Mouse (Mus musculus) spleen, adult 18-20 months (tissue): Measurements from ENCODE around the gene Olfr1413.
A peak's percentile ranks its signal among the peaks of the same experiment; 100 is the strongest.

Experiments
- DNase-seq, 2 experiments: peaks; one replicate each; pipeline ENCODE4 v3.0.0; 2022; ENCODE audit warnings: mixed read lengths in 2 of 2

Olfr1413 gene

DNA sequence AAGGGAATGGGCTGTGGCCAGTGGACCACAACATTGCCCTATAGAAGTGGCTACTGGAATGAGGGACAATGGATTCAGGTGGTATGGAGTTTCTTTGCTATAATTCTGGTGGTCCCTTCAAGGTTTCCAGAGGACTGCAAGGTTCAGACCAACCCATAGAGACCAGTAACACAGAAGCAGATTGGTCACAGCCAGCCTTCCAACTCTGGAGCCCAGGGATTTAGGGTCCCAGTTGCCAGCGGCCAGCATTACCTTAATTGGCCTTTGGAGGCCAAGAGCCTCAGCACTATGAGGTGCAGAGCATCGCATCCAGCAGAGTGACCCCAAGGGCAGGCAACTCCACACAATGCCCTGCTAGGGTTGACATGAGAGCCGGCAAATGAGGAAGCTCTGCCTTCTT, at the start of gene Olfr1413:
Gene Olfr1413 (plus strand): TSS at position 301 of the 400 bp plus-strand sequence.
- no peak for DNase-seq

GRCm38 (mm10) chr1:92521376-92521775, 49.7 kb upstream of the Olfr1413 start:
- no peak for DNase-seq

DNA sequence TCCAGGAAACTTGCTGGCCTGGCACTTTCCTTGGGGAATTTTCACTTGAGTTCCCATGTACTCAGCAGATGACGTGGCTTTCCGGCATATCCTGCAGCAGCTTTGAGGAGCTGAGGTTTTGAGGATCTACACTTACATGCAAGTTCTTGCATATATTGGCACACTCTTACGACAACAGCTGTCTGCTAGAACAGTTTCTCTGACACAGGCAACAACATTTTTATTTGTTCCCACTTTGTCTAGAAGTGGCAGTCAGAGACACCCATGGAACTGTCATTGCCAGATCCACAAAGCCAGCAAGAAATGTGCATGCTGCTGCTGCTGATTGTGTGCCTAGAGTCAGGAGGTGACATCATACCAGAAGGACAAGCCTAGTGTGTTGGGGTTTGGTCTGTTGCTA, 47.4 kb upstream of the Olfr1413 start:
- DNase-seq = no peak

- no peak for DNase-seq
Measured at GRCm38 (mm10) chr1:92536972-92537371, 34.1 kb upstream of the Olfr1413 start.

- DNase-seq = no peak
Measured at GRCm38 (mm10) chr1:92539071-92539470, 32.1 kb upstream of the Olfr1413 start.

GRCm38 (mm10) chr1:92545929-92546328, 25.2 kb upstream of the Olfr1413 start:
- no peak for DNase-seq

DNA sequence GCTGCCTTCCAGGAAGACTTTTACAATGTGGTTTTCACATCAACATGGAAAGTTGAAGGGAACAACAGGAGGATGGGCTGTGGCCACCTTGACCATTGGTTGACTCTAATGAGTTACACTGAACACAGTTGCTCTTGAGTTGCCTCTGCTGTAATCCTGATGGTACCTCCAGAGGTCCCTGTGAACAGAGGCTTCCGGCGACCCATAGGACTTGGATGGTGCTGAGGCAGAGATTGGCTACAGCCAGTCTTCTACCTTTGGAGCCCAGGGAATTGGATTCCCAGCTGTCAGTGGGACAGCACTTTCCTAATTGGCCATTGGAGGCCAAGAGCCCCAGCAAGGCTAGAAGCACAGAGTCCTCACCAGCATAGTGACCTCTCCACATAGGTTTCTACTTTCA, 14.4 kb downstream of the Olfr1413 start, which contains the start of gene Olfr1412:
Gene Olfr1412 (plus strand): TSS at position 301 of the 400 bp plus-strand sequence.
- no peak for DNase-seq

GRCm38 (mm10) chr1:92594111-92594510, 23.0 kb downstream of the Olfr1413 start, which contains the start of gene Olfr1411:
TSS of gene Olfr1411 (plus strand) at chr1:92594411.
- no peak for DNase-seq

- DNase-seq = no peak
Measured at GRCm38 (mm10) chr1:92596019-92596418, 24.9 kb downstream of the Olfr1413 start.

DNA sequence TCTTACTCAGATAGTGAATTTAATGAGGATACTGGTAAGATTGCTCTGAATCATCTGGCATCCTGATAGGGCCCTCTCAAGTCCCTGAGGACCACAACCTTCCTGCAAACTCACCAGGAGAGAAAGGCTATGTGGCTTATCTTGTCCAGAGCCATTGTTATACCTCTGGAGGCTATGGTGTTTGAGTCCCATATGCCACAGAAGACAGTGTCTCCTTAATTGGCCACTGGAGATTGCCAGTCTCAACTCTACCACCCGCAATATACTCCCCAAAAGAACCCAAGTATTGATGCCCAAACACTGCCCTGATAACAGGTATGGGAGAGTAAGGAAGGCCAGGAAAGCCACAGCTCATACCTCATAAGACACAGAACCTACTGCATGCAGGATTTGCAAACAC, 34.4 kb downstream of the Olfr1413 start, which contains the start of gene Olfr1410:
Gene Olfr1410 (plus strand): TSS at position 301 of the 400 bp plus-strand sequence.
- no peak for DNase-seq

- DNase-seq = no peak
Measured at GRCm38 (mm10) chr1:92607711-92608110, 36.6 kb downstream of the Olfr1413 start.

- peak in 1 of 2 experiments; percentile 55 for DNase-seq
Measured at GRCm38 (mm10) chr1:92611008-92611407, 39.9 kb downstream of the Olfr1413 start.

GRCm38 (mm10) chr1:92613175-92613574, 42.1 kb downstream of the Olfr1413 start:
- no peak for DNase-seq

DNA sequence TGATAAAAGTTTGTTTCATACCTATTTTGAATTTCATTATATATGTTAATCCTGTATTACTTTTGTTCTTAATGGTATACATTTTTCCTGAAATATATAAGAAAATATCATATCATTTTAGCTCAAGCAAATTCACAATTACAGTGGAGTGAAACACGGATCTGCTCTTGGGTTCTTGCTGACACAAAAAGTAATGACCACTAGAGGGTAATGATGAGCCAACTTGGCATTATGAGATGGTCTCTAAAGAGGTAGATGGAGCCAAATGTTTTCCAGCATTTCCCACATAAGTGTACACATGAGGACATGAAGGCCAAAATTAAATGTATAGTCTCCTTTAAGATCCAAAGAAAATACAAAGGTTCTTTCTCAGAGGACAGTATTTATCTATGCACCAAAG, 43.4 kb downstream of the Olfr1413 start:
- DNase-seq = no peak

- no peak for DNase-seq
Measured at GRCm38 (mm10) chr1:92616046-92616445, 44.9 kb downstream of the Olfr1413 start.

DNA sequence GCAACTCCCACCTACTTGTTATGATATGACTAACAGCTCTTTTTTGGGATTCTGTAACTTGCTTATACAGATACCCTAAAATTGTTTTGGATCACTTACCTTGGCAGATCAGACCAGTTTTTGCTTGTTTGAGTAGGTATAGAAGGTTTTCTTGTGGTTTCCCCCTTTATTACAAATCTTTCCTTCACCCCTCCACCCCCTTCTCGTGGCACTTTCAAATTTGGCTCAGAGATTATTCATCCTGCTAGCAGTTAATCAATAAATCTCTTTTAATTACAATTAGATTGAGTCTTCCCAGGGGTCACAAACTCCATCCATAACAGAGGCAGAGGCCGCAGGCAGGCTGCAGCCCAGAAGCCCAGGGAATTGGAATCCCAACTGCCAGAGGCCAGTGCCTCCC, 46.4 kb downstream of the Olfr1413 start, which contains the start of gene Olfr12:
Gene Olfr12 (plus strand): TSS at position 301 of the 400 bp plus-strand sequence.
- no peak for DNase-seq

- no peak for DNase-seq
Measured at GRCm38 (mm10) chr1:92618360-92618759, 47.2 kb downstream of the Olfr1413 start.
